Mouse (Mus musculus) gastrocnemius, adult 2 months (tissue): ENCODE results near the gene Myom1. TPM values are rescaled to one million over a fixed set of nuclear protein-coding genes. Genes with fewer than 3 reads are reported as not detected.
A peak's percentile ranks its signal among the peaks of the same experiment; 100 is the strongest.

ENCODE experiments used
- DNase-seq: peaks from one replicate; pipeline ENCODE4 v3.0.0; 2022
- H3K27ac ChIP-seq: fragments of 200-600 bp; 2 replicates; pipeline ENCODE4 v1.8.1; 2022; ENCODE audit warnings: mild to moderate bottlenecking
- H3K4me3 ChIP-seq: fragments of 200-600 bp; 2 replicates; pipeline ENCODE4 v1.8.1; 2022; ENCODE audit warnings: mild to moderate bottlenecking, moderate library complexity
- CTCF ChIP-seq: fragments of 200-600 bp; IDR thresholded peaks from 2 replicates; pipeline ENCODE4 v1.8.1; 2022; ENCODE audit warnings: antibody characterized with exemption, mild to moderate bottlenecking, moderate library complexity
- intact Hi-C: fragments of 180-260 bp; cut with DNase I; formaldehyde crosslinking; loops from one replicate; pipeline ENCODE4 v1.15.1; 2025
- total RNA-seq, 2 experiments: library from RNA; stranded (reverse); gene quantifications; 2 replicates each; pipeline ENCODE4 v1.2.3; 2021

Myom1 gene
- total RNA-seq, 2 experiments from 2014 or later: 1,223 to 1,379 TPM

GRCm38 (mm10) chr17:71087396-71088153 is 85.1 kb downstream of the Myom1 start:
- DNase-seq: no peak

GRCm38 (mm10) chr17:71088154-71088521 is 85.7 kb downstream of the Myom1 start:
- intact Hi-C loops: no loop called here
- peak overlapping the region; percentile 83 for H3K27ac ChIP-seq
- DNase-seq: no peak
- no peak overlapping the region for H3K4me3 ChIP-seq
- no peak for TF ChIP-seq CTCF

More at GRCm38 (mm10) chr17:71087396-71088153, 85.1 kb downstream of the Myom1 start:
- H3K4me3 ChIP-seq: no peak overlapping the region
- intact Hi-C loops: no loop called here
- H3K27ac ChIP-seq: peak overlapping the region; percentile 83
- peak; percentile 21 for TF ChIP-seq CTCF

- Histone ChIP-seq H3K4me3 (no peak overlapping the region), H3K27ac (peak overlapping the region; percentile 83)
- intact Hi-C loops: no loop called here
- no peak for DNase-seq
- no peak for TF ChIP-seq CTCF
These were observed 86.6 kb downstream of the Myom1 start for GRCm38 (mm10) chr17:71088991-71089434.

GRCm38 (mm10) chr17:71089781-71090480 is 87.5 kb downstream of the Myom1 start:
- intact Hi-C loops: no loop called here
- H3K27ac ChIP-seq: peak overlapping the region; percentile 83
- no peak for TF ChIP-seq CTCF

GRCm38 (mm10) chr17:71091024-71091423 is 88.6 kb downstream of the Myom1 start:
- Histone ChIP-seq H3K27ac (peak overlapping the region; percentile 83), H3K4me3 (no peak overlapping the region)
- TF ChIP-seq CTCF: no peak
- no peak for DNase-seq
- intact Hi-C loops: no loop called here

More at GRCm38 (mm10) chr17:71089781-71090480, 87.5 kb downstream of the Myom1 start:
- no peak overlapping the region for H3K4me3 ChIP-seq
- DNase-seq: no peak

GRCm38 (mm10) chr17:71092341-71092740 is 89.9 kb downstream of the Myom1 start:
- intact Hi-C loops: no loop called here
- DNase-seq: no peak
- Histone ChIP-seq H3K4me3 (no peak overlapping the region), H3K27ac (peak overlapping the region; percentile 83)
- no peak for TF ChIP-seq CTCF

GRCm38 (mm10) chr17:71093793-71094192 is 91.4 kb downstream of the Myom1 start:
- intact Hi-C loops: no loop called here
- no peak for TF ChIP-seq CTCF
- peak; percentile 69 for DNase-seq
- Histone ChIP-seq H3K4me3 (no peak overlapping the region), H3K27ac (peak overlapping the region; percentile 83)

GRCm38 (mm10) chr17:71094438-71094837 is 92.0 kb downstream of the Myom1 start:
- H3K4me3 ChIP-seq: peak overlapping the region; percentile 33
- intact Hi-C loops: no loop called here
- peak overlapping the region; percentile 83 for H3K27ac ChIP-seq
- no peak for DNase-seq
- TF ChIP-seq CTCF: no peak

- TF ChIP-seq CTCF: no peak
- DNase-seq: no peak
- Histone ChIP-seq H3K4me3 (no peak overlapping the region), H3K27ac (peak overlapping the region; percentile 64)
- intact Hi-C loops: no loop called here
These were observed 94.2 kb downstream of the Myom1 start for GRCm38 (mm10) chr17:71096557-71097208.

GRCm38 (mm10) chr17:71097209-71097597 is 94.8 kb downstream of the Myom1 start:
- no peak for TF ChIP-seq CTCF
- no peak for DNase-seq
- Histone ChIP-seq H3K4me3 (no peak overlapping the region), H3K27ac (peak overlapping the region; percentile 64)
- intact Hi-C loops: no loop called here

GRCm38 (mm10) chr17:71098606-71099005 is 96.2 kb downstream of the Myom1 start:
- DNase-seq: no peak
- Histone ChIP-seq H3K4me3 (no peak overlapping the region), H3K27ac (no peak overlapping the region)
- no peak for TF ChIP-seq CTCF
- intact Hi-C loops: no loop called here

GRCm38 (mm10) chr17:71102571-71103551 is 100.4 kb downstream of the Myom1 start:
- peak overlapping the region; percentile 7; the same call in 1 of the 2 replicates for H3K4me3 ChIP-seq
- H3K27ac ChIP-seq: peak overlapping the region; percentile 73
- intact Hi-C loops: no loop called here
- peak; percentile 63 for DNase-seq
- no peak for TF ChIP-seq CTCF
